Mouse (Mus musculus) stomach, embryonic 14.5 days (tissue): ENCODE measurements around the gene Pik3r5. TPM values are rescaled to one million over a fixed set of nuclear protein-coding genes. Genes with fewer than 3 reads are reported as not detected.

Source experiments
- ATAC-seq: fragments of 200-750 bp; cut with Nextera tagmentation; 2 replicates; pipeline ENCODE4 v1.8.0; 2017; ENCODE audit warnings: low read depth, moderate TSS enrichment; ENCODE audit not compliant: insufficient number of reproducible peaks, insufficient read depth, low FRiP score
- H3K27ac ChIP-seq: fragments of 300-500 bp; sonication (generic); 2 replicates; pipeline ENCODE4 v1.5.1; 2014; ENCODE audit warnings: mild to moderate bottlenecking, low read length, moderate library complexity, mixed read lengths
- H3K27me3 ChIP-seq: fragments of 300-500 bp; sonication (generic); 2 replicates; pipeline ENCODE4 v1.6.1; 2014; ENCODE audit warnings: low read length, control low read depth, mixed read lengths; ENCODE audit not compliant: control insufficient read depth, insufficient read depth
- H3K36me3 ChIP-seq: fragments of 300-500 bp; sonication (generic); 2 replicates; pipeline ENCODE4 v1.6.1; 2014; ENCODE audit warnings: mild to moderate bottlenecking, control low read depth, low read length, moderate library complexity, mixed read lengths; ENCODE audit not compliant: control insufficient read depth, insufficient read depth
- H3K4me1 ChIP-seq: fragments of 300-500 bp; sonication (generic); 2 replicates; pipeline ENCODE4 v1.6.1; 2014; ENCODE audit warnings: low read length, control low read depth, mixed read lengths; ENCODE audit not compliant: control insufficient read depth, insufficient read depth
- H3K4me2 ChIP-seq: fragments of 300-500 bp; sonication (generic); replicated peaks from 2 replicates; pipeline ENCODE4 v1.6.1; 2014; ENCODE audit warnings: low read depth, low read length, control low read depth
- H3K4me3 ChIP-seq: fragments of 300-500 bp; sonication (generic); 2 replicates; pipeline ENCODE4 v1.5.1; 2014; ENCODE audit warnings: low read depth, low read length, control low read depth
- H3K9ac ChIP-seq: fragments of 300-500 bp; sonication (generic); replicated peaks from 2 replicates; pipeline ENCODE4 v1.6.1; 2014; ENCODE audit warnings: low read depth, mild to moderate bottlenecking, control low read depth, low read length, moderate library complexity, mixed read lengths
- H3K9me3 ChIP-seq: fragments of 300-500 bp; sonication (generic); 2 replicates; pipeline ENCODE4 v1.6.1; 2016; ENCODE audit warnings: low read depth, low read length, control low read depth; ENCODE audit not compliant: control insufficient read depth
- WGBS: fragments of 180-500 bp; shearing (Covaris S2); extraction: QIAGEN DNeasy Blood & Tissue Kit; methylation state at CpG from one replicate; pipeline ENCODE4 v1.1.7; 2014; 5-methylcytosine and 5-hydroxymethylcytosine counted together
- polyA plus RNA-seq: library from polyadenylated mRNA; unstranded; fragments of >200 nt; fragmentation: Nextera tagmentation; extraction: Ambion mirVana; gene quantifications from 2 replicates; pipeline ENCODE4 v1.2.1, GENCODE M21; 2014

Pik3r5 gene
- polyA plus RNA-seq, 1 experiment from 2014 or later = 1.3 TPM

- Histone ChIP-seq H3K4me3 (no peak overlapping the region), H3K4me2 (no peak overlapping the region), H3K36me3 (no peaks in the 10 kb centered on the region), H3K4me1 (no peaks in the 10 kb centered on the region), H3K27ac (no peak overlapping the region), H3K9me3 (no peaks in the 10 kb centered on the region), H3K9ac (no peak overlapping the region), H3K27me3 (no peaks in the 10 kb centered on the region)
- no peak for ATAC-seq
- WGBS = 78% methylated on average over 6 of the region's 6 CpGs
Observed at GRCm38 (mm10) chr11:68474600-68474999, 42.7 kb downstream of the Pik3r5 start.

DNA sequence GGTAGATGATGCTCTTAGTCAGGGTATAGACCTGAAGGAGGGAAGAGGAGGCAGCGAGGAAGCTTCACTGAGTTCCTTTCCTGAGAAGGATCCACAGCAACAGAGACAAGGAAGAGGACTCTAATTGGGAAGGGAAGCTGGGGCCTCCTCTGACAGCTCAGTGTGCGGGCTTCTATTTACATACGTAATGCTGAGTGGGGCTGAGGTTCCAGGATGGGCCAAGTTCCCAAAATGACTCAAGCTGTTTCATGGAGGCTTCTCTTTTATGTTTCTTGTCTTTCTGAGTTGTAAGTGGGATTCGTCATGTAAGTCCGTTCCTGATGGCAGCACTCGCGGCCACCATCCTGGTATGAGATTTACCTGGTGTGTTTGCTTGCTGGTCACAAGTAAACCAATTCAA, 43.8 kb downstream of the Pik3r5 start:
- no peaks in the 10 kb centered on the region for H3K9me3 ChIP-seq
- WGBS = 79% methylated on average over 7 of the region's 7 CpGs

DNA sequence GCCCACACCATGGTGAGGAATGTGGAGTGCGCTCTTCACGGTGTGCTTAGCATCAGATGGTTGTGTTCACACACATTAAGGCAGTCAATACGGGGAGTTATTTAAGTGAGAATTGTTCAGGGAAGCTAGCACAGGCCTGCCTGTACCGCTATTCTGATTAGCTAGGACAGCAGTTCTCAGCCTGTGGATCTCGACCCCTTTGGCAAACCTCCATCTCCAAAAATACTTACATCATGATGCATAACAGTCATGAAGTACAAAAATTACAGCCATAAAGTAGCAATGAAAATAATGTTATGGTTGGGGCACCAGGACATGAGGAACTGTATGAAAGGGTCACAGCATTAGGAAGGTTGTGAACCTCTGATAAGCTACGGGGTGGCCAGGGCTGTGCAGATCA, 45.7 kb downstream of the Pik3r5 start:
- no peaks in the 10 kb centered on the region for H3K27me3 ChIP-seq
- H3K4me2 ChIP-seq = no peak overlapping the region
- H3K4me1 ChIP-seq = no peaks in the 10 kb centered on the region
- no peaks in the 10 kb centered on the region for H3K9me3 ChIP-seq
- no peak overlapping the region for H3K9ac ChIP-seq
- no peak overlapping the region for H3K4me3 ChIP-seq
- no peaks in the 10 kb centered on the region for H3K36me3 ChIP-seq
- H3K27ac ChIP-seq = no peak overlapping the region
- 75% methylated on average over 6 of the region's 6 CpGs for WGBS
- ATAC-seq = no peak

More for the DNA sequence above, 43.8 kb downstream of the Pik3r5 start:
- Histone ChIP-seq H3K4me3 (no peak overlapping the region), H3K4me1 (no peaks in the 10 kb centered on the region), H3K27ac (no peak overlapping the region), H3K9ac (no peak overlapping the region), H3K36me3 (no peaks in the 10 kb centered on the region), H3K27me3 (no peaks in the 10 kb centered on the region), H3K4me2 (no peak overlapping the region)
- no peak for ATAC-seq

GRCm38 (mm10) chr11:68478574-68478981, 46.7 kb downstream of the Pik3r5 start:
- no peaks in the 10 kb centered on the region for H3K4me1 ChIP-seq
- H3K36me3 ChIP-seq = no peaks in the 10 kb centered on the region
- no peak for ATAC-seq
- no peak overlapping the region for H3K4me3 ChIP-seq
- H3K27me3 ChIP-seq = no peaks in the 10 kb centered on the region
- H3K9me3 ChIP-seq = no peaks in the 10 kb centered on the region
- 77% methylated on average over 3 of the region's 3 CpGs for WGBS
- no peak overlapping the region for H3K4me2 ChIP-seq
- no peak overlapping the region for H3K27ac ChIP-seq
- no peak overlapping the region for H3K9ac ChIP-seq

DNA sequence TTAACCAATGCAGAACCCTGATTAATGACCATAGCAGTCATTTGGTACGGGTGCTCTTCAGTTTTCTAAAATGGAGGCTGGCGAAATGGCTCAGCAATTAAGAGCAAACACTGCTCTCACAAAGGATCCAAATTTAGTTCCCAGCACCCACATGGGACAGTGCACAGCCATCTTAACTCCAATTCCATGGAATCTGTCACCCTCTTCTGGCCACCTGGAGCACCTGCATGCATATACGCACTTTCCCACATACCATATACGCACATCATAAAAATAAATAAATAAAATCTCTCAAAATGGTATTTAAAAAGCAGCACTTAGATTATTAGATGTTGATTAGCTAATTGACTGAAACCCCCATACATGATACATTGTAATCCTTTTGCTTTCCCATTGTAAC, 48.7 kb downstream of the Pik3r5 start:
- no peak for ATAC-seq
- H3K27me3 ChIP-seq = no peaks in the 10 kb centered on the region
- H3K4me3 ChIP-seq = no peak overlapping the region
- H3K36me3 ChIP-seq = no peaks in the 10 kb centered on the region
- no peaks in the 10 kb centered on the region for H3K4me1 ChIP-seq
- H3K9ac ChIP-seq = no peak overlapping the region
- no peak overlapping the region for H3K4me2 ChIP-seq
- 89% methylated on average over 4 of the region's 4 CpGs for WGBS
- H3K27ac ChIP-seq = no peak overlapping the region
- H3K9me3 ChIP-seq = no peaks in the 10 kb centered on the region

DNA sequence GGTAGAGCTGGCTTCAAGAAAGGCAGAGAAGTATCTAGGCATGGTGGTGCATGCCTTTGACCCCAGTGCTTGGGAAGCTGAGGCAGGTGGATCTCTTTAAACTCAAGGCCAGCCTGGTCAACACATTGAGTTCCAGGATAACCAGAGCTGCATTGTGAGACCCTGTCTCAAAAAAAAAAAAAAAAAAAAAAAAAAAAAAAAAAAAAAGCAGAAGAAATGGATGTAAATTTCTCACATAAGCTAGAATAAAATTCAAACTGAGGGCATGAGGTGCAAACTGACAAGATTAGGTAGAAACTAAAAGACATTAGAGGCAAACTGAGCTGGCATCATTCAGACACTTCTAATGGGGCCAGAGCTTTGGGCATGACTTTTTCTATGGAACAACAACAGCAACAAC, 50.1 kb downstream of the Pik3r5 start:
- no peak overlapping the region for H3K9ac ChIP-seq
- H3K27ac ChIP-seq = no peak overlapping the region
- no peak overlapping the region for H3K4me2 ChIP-seq
- no peak overlapping the region for H3K4me3 ChIP-seq
- H3K36me3 ChIP-seq = no peaks in the 10 kb centered on the region
- H3K27me3 ChIP-seq = no peaks in the 10 kb centered on the region
- H3K9me3 ChIP-seq = no peaks in the 10 kb centered on the region
- ATAC-seq = no peak
- H3K4me1 ChIP-seq = no peaks in the 10 kb centered on the region

- H3K4me1 ChIP-seq = no peaks in the 10 kb centered on the region
- no peak for ATAC-seq
- no peak overlapping the region for H3K9ac ChIP-seq
- H3K27ac ChIP-seq = no peak overlapping the region
- WGBS = 73% methylated on average over 6 of the region's 6 CpGs
- no peaks in the 10 kb centered on the region for H3K36me3 ChIP-seq
- no peaks in the 10 kb centered on the region for H3K27me3 ChIP-seq
- H3K9me3 ChIP-seq = no peaks in the 10 kb centered on the region
- no peak overlapping the region for H3K4me3 ChIP-seq
- H3K4me2 ChIP-seq = no peak overlapping the region
Observed at GRCm38 (mm10) chr11:68483213-68483612, 51.3 kb downstream of the Pik3r5 start.

GRCm38 (mm10) chr11:68484431-68484830, 52.5 kb downstream of the Pik3r5 start:
- Histone ChIP-seq H3K36me3 (no peaks in the 10 kb centered on the region), H3K27ac (no peak overlapping the region), H3K9ac (no peak overlapping the region), H3K4me2 (no peak overlapping the region), H3K4me3 (no peak overlapping the region), H3K27me3 (no peaks in the 10 kb centered on the region), H3K4me1 (no peaks in the 10 kb centered on the region), H3K9me3 (no peaks in the 10 kb centered on the region)
- 76% methylated on average over 3 of the region's 3 CpGs for WGBS
- no peak for ATAC-seq

DNA sequence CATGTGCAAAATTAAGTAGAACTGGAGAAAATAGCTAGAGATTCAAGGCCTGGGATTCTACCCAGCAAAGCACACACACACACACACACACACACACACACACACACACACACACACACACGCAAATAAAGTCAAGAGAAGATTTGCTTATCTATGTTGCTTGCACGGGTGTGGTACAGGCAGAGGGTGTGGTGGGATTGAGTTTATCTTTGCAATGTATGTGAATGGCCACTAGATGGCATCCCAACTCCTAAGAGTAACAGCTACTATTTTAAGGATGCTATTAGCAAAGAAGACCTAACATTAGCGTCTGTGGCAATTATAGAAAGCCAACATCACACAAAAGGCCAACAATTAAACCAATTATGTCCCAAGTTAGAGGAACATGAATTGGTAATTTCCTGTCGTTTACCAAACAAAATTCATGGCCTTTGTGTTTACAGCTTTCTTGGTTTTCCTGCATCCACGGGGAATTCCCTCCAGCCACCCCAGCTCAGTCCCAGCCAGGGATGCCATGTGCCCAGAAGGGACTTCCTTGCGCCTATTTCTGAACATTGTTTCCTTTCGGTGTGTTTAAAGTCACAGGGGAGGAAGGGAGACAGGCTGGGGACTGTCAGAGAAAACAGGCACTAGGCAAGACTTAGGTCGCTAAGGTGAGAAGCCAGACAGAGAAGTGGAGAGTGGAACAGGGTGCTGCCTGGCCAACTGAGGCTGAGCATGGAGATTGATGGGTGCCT, 53.5 kb downstream of the Pik3r5 start:
- Histone ChIP-seq H3K4me1 (no peaks in the 10 kb centered on the region), H3K27me3 (no peaks in the 10 kb centered on the region), H3K4me3 (no peak overlapping the region), H3K9me3 (no peaks in the 10 kb centered on the region), H3K4me2 (no peak overlapping the region), H3K36me3 (no peaks in the 10 kb centered on the region), H3K9ac (no peak overlapping the region), H3K27ac (no peak overlapping the region)
- 30% methylated on average over 8 of the region's 8 CpGs for WGBS
- no peak for ATAC-seq
